ENCODE assay signal across 9 mouse cellular contexts in the genomic region with DNA sequence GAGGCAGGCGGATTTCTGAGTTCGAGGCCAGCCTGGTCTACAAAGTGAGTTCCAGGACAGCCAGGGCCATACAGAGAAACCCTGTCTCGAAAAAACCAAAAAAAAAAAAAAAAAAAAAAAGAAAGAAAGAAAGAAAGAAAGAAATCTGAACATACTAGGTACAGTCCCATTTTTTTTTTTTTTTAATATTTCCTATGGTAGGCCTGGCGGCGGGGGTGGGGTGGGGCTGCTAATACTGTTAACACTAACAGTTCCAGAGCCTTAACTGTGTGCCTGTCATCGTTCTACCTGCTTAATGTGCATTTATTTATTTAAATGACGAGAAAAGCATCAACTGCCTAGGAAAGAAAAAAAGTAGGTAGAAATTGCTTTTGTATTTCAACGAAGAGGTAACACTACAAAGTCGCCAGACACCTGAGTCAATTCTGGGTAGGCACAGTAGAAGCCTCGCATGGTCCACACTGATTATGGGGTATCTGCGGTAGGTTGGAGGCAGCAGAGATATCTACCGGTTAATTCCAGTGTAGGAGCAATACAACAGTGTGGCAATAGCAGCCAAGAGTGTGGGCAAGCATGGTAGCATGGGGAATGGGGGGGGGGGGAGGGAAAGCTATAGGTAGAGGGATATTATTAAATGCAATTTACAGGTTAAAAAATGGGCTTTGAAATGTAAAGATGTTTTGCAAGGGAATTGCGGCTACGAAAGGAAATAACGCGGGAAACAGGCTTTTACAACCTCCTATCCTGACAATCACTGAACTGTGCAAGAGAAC. TPM values are rescaled to one million over a fixed set of nuclear protein-coding genes. Genes with fewer than 3 reads are reported as not detected.
A peak's percentile ranks its signal among the peaks of the same experiment; 100 is the strongest.
DNase-seq lines count a peak whose midpoint lies in the region; ATAC-seq and TF ChIP-seq lines count a peak whose summit lies in the region.
"Had no signal": no experiment of that assay in that cellular context is flagged by ENCODE, and none has a peak within 500 bp of the region (broad histone marks: within the 10 kb centered on the region; RNA-seq: fewer than 3 reads in every experiment).

No protein-coding gene starts in this region.

- H3K4me3 ChIP-seq in heart, embryonic 11.5 days (ENCODE audit: low read depth, low read length) = peak overlapping the region; percentile 56
- H3K4me3 ChIP-seq in G1E (ENCODE audit: low read depth, low read length) = peak overlapping the region; percentile 79
- H3K4me3 ChIP-seq in forebrain, embryonic 12.5 days (replicated peaks) = peak overlapping the region; percentile 62
- H3K4me3 ChIP-seq in liver, embryonic 12.5 days = peak overlapping the region; percentile 73

- H3K9ac ChIP-seq in heart, embryonic 11.5 days (ENCODE audit: low read depth, low read length) = peak overlapping the region; percentile 86
- H3K9ac ChIP-seq in forebrain, embryonic 12.5 days = peak overlapping the region; percentile 66
- peak overlapping the region; percentile 79 for H3K9ac ChIP-seq in liver, embryonic 12.5 days

- WGBS in heart, embryonic 11.5 days (ENCODE audit: insufficient replicate concordance) = 42% methylated on average over 15 of the region's 16 CpGs
- WGBS in forebrain, embryonic 12.5 days = 57% methylated on average over 16 of the region's 16 CpGs
- WGBS in liver, embryonic 12.5 days (ENCODE audit: insufficient replicate concordance) = 23% methylated on average over 15 of the region's 16 CpGs

- DNase-seq in heart, postnatal 4 days = no peak
- no peak for DNase-seq in G1E (ENCODE audit: low spot score)
- DNase-seq in adrenal gland, adult 8-10 months = no peak
- no peak for DNase-seq in right cerebral cortex, postnatal 14 days
- no peak for DNase-seq in urinary bladder, postnatal 10 days (ENCODE audit: low spot score)

- H3K36me3 ChIP-seq in heart, embryonic 11.5 days (ENCODE audit: control insufficient read depth, insufficient read depth, low read length) = peaks cover 3% of the 10 kb centered on the region; the same call in 1 of the 2 replicates
- peaks cover 47% of the 10 kb centered on the region for H3K36me3 ChIP-seq in G1E (replicated peaks)
- H3K36me3 ChIP-seq in forebrain, embryonic 12.5 days (replicated peaks) = peaks cover 17% of the 10 kb centered on the region
- H3K36me3 ChIP-seq in liver, embryonic 12.5 days = peaks cover 21% of the 10 kb centered on the region

- peak overlapping the region; percentile 95 for H3K27ac ChIP-seq in heart, embryonic 11.5 days (ENCODE audit: low read depth, low read length)
- H3K27ac ChIP-seq in forebrain, embryonic 12.5 days = peak overlapping the region; percentile 96
- H3K27ac ChIP-seq in liver, embryonic 12.5 days = peak overlapping the region; percentile 91

- H3K4me2 ChIP-seq in heart, embryonic 11.5 days = peak overlapping the region; percentile 78
- H3K4me2 ChIP-seq in forebrain, embryonic 12.5 days = peak overlapping the region; percentile 66
- peak overlapping the region; percentile 80 for H3K4me2 ChIP-seq in liver, embryonic 12.5 days

- H3K9me3 ChIP-seq in heart, embryonic 11.5 days (replicated peaks; ENCODE audit: control insufficient read depth, low read length) = no peaks in the 10 kb centered on the region
- H3K9me3 ChIP-seq in G1E (replicated peaks) = no peaks in the 10 kb centered on the region
- no peaks in the 10 kb centered on the region for H3K9me3 ChIP-seq in forebrain, embryonic 12.5 days
- no peaks in the 10 kb centered on the region for H3K9me3 ChIP-seq in liver, embryonic 12.5 days (replicated peaks)

- H3K4me1 ChIP-seq in heart, embryonic 11.5 days (ENCODE audit: control insufficient read depth, insufficient read depth, low read length) = 0 out of 2 replicates have a peak, but pooled peaks cover 5% of the 10 kb centered on the region
- H3K4me1 ChIP-seq in G1E (ENCODE audit: insufficient read depth, low read depth, low read length) = peaks cover 25% of the 10 kb centered on the region; the same call in 1 of the 2 replicates
- H3K4me1 ChIP-seq in forebrain, embryonic 12.5 days = peaks cover 7% of the 10 kb centered on the region
- peaks cover 35% of the 10 kb centered on the region for H3K4me1 ChIP-seq in liver, embryonic 12.5 days

- H3K27me3 ChIP-seq in heart, embryonic 11.5 days (ENCODE audit: control insufficient read depth, insufficient read depth, low read length) = no peaks in the 10 kb centered on the region
- H3K27me3 ChIP-seq in G1E (ENCODE audit: insufficient read depth, low read length) = no peaks in the 10 kb centered on the region
- no peaks in the 10 kb centered on the region for H3K27me3 ChIP-seq in forebrain, embryonic 12.5 days
- no peaks in the 10 kb centered on the region for H3K27me3 ChIP-seq in liver, embryonic 12.5 days (replicated peaks)

- 0 out of 2 replicates have a peak, but pooled peaks have one; percentile 46 for ATAC-seq in heart, embryonic 11.5 days (replicated peaks; ENCODE audit: insufficient number of reproducible peaks, low FRiP score, low TSS enrichment)
- no peak for ATAC-seq in G1E (ENCODE audit: extremely low read depth, insufficient number of reproducible peaks, low FRiP score, poor library complexity, severe bottlenecking)
- ATAC-seq in forebrain, embryonic 12.5 days (ENCODE audit: low FRiP score) = 0 out of 2 replicates have a peak, but pooled peaks have one; percentile 39
- ATAC-seq in liver, embryonic 12.5 days = peak; percentile 86

- no peak for TF ChIP-seq CTCF in G1E (IDR thresholded peaks at IDR 0.05; ENCODE audit: low read depth, low read length)

RNA-seq across cellular contexts. Expression of a gene that starts 1.0 kb away (rescaled TPM):
- polyA plus RNA-seq in heart, embryonic 11.5 days (2014; fragmentation: Nextera tagmentation; extraction: Ambion mirVana) = 25.8 and 26.3 TPM in 2 replicates
- total RNA-seq in heart, postnatal 4 days (2021) = 10 to 100 TPM; 27.8 to 34.2 TPM
- total RNA-seq in G1E (2014; fragmentation: Nextera tagmentation) (27.2 and 71.2 TPM in 2 replicates), G1E (2017) (12.3 and 16.2 TPM in 2 replicates)
- 22.4 and 28.6 TPM in 2 replicates for polyA plus RNA-seq in G1E (2012)
- polyA plus RNA-seq in forebrain, embryonic 12.5 days (2016; fragmentation: Nextera tagmentation; extraction: Ambion mirVana) = 34.7 and 37.2 TPM in 2 replicates
- 18.5 and 20.3 TPM in 2 replicates for polyA plus RNA-seq in liver, embryonic 12.5 days (2016; fragmentation: Nextera tagmentation; extraction: Ambion mirVana)
- 10 to 100 TPM; 27.1 to 38.6 (median 34.9) TPM for total RNA-seq in adrenal gland, adult 8-10 months (2022)

RNA-seq across cellular contexts. Expression of a gene that starts 14.8 kb away (rescaled TPM):
- 270 and 303 TPM in 2 replicates for polyA plus RNA-seq in heart, embryonic 11.5 days (2014; fragmentation: Nextera tagmentation; extraction: Ambion mirVana)
- 100 to 1,000 TPM; 199 to 200 TPM for total RNA-seq in heart, postnatal 4 days (2021)
- total RNA-seq in G1E (2014; fragmentation: Nextera tagmentation) (127 and 144 TPM in 2 replicates), G1E (2017) (240 and 265 TPM in 2 replicates)
- polyA plus RNA-seq in G1E (2012) = 341 and 369 TPM in 2 replicates
- 525 and 564 TPM in 2 replicates for polyA plus RNA-seq in forebrain, embryonic 12.5 days (2016; fragmentation: Nextera tagmentation; extraction: Ambion mirVana)
- polyA plus RNA-seq in liver, embryonic 12.5 days (2016; fragmentation: Nextera tagmentation; extraction: Ambion mirVana) = 332 and 346 TPM in 2 replicates
- 100 to 1,000 TPM; 186 to 394 (median 267) TPM for total RNA-seq in adrenal gland, adult 8-10 months (2022)

RNA-seq across cellular contexts. Expression of a gene that starts 24.6 kb away (rescaled TPM):
- 1.9 TPM in 2 replicates for polyA plus RNA-seq in heart, embryonic 11.5 days (2014; fragmentation: Nextera tagmentation; extraction: Ambion mirVana)
- total RNA-seq in heart, postnatal 4 days (2021) = 1 to 10 TPM; 1.5 to 1.8 TPM
- total RNA-seq in G1E (2014; fragmentation: Nextera tagmentation) (not detected in 2 replicates), G1E (2017) (0.06 and 0.11 TPM in 2 replicates)
- not detected in 2 replicates for polyA plus RNA-seq in G1E (2012)
- 3.6 and 3.9 TPM in 2 replicates for polyA plus RNA-seq in forebrain, embryonic 12.5 days (2016; fragmentation: Nextera tagmentation; extraction: Ambion mirVana)
- 1.3 and 1.6 TPM in 2 replicates for polyA plus RNA-seq in liver, embryonic 12.5 days (2016; fragmentation: Nextera tagmentation; extraction: Ambion mirVana)
- total RNA-seq in adrenal gland, adult 8-10 months (2022) = 1 to 10 TPM; 2.5 to 3.0 (median 2.8) TPM

RNA-seq across cellular contexts. Expression of a gene that starts 48.4 kb away (rescaled TPM):
- not detected in 2 replicates for polyA plus RNA-seq in heart, embryonic 11.5 days (2014; fragmentation: Nextera tagmentation; extraction: Ambion mirVana)
- not detected for total RNA-seq in heart, postnatal 4 days (2021)
- not detected in 2 replicates for total RNA-seq in G1E (2014; fragmentation: Nextera tagmentation)
- total RNA-seq in G1E (2017) = not detected in 2 replicates
- polyA plus RNA-seq in G1E (2012) = not detected in 2 replicates
- polyA plus RNA-seq in forebrain, embryonic 12.5 days (2016; fragmentation: Nextera tagmentation; extraction: Ambion mirVana) = not detected in 2 replicates
- polyA plus RNA-seq in liver, embryonic 12.5 days (2016; fragmentation: Nextera tagmentation; extraction: Ambion mirVana) = not detected in 2 replicates
- total RNA-seq in adrenal gland, adult 8-10 months (2022) = not detected
- total RNA-seq: neutrophil, adult 5-6 weeks had no signal

RNA-seq across cellular contexts. Expression of a gene that starts 48.4 kb away (rescaled TPM):
- polyA plus RNA-seq in heart, embryonic 11.5 days (2014; fragmentation: Nextera tagmentation; extraction: Ambion mirVana) = 0.21 and 0.42 TPM in 2 replicates
- not detected for total RNA-seq in heart, postnatal 4 days (2021)
- total RNA-seq in G1E (2014; fragmentation: Nextera tagmentation) = not detected in 2 replicates
- total RNA-seq in G1E (2017) = 0.11 and 0.23 TPM in 2 replicates
- polyA plus RNA-seq in G1E (2012) = not detected in 2 replicates
- 0.88 and 1.0 TPM in 2 replicates for polyA plus RNA-seq in forebrain, embryonic 12.5 days (2016; fragmentation: Nextera tagmentation; extraction: Ambion mirVana)
- polyA plus RNA-seq in liver, embryonic 12.5 days (2016; fragmentation: Nextera tagmentation; extraction: Ambion mirVana) = not detected in 2 replicates
- total RNA-seq in adrenal gland, adult 8-10 months (2022) = not detected
- total RNA-seq: neutrophil, adult 5-6 weeks had no signal
